Mouse (Mus musculus): Measurements from ENCODE around the gene Cyba. TPM values are rescaled to one million over a fixed set of nuclear protein-coding genes. Genes with fewer than 3 reads are reported as not detected.

The Cyba gene
- polyA plus RNA-seq (2014; fragmentation: Illumina TruSeq; extraction: RNeasy Lipid Tissue Mini Kit (QIAGEN cat#74804); ENCODE audit: low read depth, low replicate concordance) = not detected

GRCm38 (mm10) chr8:122432443-122433268 is at the start of gene Cyba:
TSS of gene Cyba (minus strand) at chr8:122432930.

DNA sequence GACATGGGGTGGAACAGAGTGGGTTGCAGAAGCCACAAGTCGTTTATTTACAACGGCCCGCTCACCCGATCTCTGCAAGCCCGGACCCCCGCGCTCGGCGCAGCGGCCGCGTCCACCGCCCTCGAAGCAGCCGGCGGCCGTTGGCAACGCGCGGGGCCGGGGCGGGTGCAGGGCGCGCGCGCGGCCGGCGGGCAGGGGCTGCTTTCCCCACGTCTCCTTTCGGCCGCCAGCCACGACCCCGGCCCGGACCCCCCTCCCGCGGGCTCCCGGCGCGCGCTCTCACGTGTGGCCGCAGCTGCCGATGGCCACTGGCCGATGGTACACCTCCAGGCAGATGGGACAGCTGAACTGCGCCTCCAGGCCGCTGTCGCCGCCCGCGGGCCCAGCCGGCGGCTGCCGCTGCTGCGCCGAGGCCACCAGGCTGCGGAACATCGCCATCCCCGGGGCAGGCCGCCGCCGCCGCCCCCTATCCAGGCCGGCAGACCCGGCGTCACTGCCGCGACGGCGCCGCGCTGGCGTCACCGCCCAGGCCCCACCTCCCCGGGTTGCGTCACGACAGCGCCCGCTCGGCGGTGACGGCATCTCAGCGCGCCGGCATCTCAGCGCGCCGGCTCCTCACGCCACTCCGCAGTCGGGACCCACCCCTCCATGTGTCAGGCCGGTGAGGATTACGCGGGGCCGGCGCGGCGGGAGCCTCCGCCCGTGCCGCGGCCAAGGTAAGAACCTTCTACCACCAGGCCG is 43.0 kb upstream of the Cyba start, which contains the start of the genes Rnf166 and Ctu2:
Rnf166 (minus strand) TSS at position 485 of the 741 bp plus-strand sequence.
Ctu2 (plus strand) TSS at position 564 of the 741 bp plus-strand sequence.

DNA sequence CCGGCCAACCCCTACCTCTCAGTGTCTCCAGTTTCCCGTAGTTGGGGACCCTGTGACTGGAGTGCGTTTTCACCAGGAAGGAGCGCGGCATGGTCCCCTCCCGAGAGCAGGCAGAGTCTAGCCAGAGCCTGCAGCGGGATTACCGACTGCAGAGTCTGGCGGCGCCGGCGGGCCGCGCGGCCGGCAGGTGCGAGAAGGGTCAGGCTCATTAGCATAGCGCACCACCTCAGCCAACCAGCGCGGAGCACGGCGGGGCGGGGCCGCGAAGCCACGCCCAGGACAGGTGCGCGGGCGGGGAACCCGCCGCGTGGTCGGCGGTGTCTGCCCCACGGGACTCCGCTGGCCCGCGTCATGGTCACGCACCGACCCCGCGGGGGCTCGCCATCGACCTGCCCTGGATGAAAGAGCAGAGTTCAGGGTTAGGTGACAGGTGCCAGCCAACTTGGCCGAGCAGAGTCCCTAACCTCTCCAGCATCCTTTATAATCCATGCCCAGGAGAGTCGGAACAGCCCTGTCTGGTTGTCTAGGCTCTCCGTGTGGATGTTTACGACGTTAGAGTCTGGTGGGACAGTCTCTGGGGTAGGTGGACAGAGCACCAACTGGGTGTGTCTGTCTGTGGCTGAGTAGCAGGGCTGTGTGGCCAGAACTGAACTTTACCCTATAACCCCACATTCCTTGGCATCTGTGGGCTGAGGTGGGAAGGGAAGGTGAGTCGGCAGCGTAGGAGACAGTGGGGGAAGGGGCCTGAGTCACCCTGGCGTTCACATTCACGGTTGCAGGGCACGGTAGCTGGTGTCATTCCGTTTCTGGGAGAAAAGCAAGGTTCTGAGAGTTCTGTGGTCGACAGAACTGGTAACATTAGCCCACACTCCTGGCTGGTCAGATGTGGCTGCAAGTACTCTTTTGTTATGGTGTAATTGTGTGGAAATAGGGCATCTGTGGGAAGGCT is 28.1 kb upstream of the Cyba start, which contains the start of gene Snai3:
Snai3 (minus strand) TSS at position 210 of the 949 bp plus-strand sequence.

DNA sequence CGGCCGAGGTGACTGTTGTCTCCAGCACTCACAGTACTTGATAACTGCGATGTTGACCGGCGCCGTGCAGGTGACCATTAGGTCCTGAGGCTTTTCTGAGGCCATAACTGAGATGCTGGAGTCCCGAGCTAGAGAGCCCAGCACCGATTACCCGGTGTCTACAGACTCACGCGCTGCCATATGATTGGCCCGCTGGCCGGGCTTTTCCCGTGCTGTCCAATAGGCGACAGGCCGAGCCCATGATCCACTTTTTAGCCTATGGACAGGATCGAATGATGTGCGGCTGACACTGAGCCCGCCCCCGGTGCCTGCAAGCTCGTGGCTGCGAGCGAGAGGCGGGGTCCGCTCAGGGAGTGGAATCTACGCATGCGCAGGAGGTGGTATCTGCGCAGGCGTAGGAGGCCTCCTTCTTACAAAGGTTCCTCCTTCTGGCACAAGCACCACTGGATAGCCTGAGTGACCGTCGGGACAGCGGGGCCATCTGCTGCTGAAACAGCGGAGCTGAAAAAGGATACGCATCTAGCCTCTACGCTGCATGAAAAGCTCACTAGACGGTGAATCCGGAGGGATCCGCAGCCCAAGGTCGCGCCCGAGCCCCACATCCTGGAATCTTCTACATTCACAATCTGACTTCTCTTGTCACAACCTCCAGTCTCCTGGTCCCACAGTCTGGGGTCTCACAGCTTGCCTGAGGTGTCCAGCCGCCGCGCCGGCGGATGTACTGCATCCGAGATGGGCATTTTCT is 10.7 kb upstream of the Cyba start, which contains the start of gene Mvd:
Mvd (minus strand) TSS at position 161 of the 745 bp plus-strand sequence.

GRCm38 (mm10) chr8:122421376-122422070 is 11.2 kb downstream of the Cyba start, which contains the start of gene Il17c:
TSS of gene Il17c (plus strand) at chr8:122422020.

DNA sequence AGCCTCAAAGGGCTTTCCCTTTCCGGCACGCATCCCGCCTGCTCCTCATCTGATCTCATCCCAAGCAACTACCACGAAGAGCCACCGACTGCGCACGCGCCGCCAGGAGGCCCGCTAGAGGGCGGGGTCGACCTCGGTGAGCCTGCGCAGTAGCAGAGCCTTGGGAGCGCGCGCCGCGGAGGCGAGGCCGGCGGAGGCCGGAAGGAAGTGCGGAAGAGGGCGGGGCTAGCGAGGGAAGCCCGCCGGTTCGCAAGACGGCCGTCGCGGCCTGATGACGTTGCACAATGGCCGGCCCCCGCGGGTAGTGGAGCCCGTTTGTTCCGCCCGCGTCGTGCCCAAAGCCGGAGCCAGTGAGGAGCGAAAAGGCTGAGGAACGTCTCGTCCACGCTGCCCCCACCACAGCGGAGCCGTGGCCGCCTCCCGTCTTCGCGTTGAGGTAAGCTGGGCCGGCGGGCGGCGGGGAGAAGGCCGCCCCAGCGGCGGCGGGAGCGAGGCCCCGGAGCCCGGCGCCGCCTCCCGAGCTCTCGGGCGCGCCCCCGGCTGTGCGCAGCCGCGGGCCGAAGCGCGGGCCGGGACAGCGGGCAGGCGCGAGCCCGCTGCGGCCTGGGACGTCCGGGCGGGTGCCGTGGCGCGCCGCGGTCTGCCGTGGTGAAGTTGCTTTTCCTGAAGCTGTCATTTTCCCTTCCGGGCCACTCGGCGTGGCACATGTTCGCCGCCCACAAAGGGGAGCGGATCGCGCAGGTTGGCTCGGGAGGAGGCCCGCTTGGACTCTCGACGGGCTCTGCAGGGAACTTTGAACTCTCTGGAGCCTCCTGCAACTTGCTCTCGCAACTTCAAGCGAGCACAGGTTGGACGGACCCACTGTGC is 56.1 kb downstream of the Cyba start, which contains the start of gene Zc3h18:
Zc3h18 (plus strand) TSS at position 245 of the 867 bp plus-strand sequence.

Other genes starting within 250 kb of the Cyba start
- gene Zfpm1, start 150.8 kb downstream of the Cyba start, polyA plus RNA-seq (2014; fragmentation: Illumina TruSeq; extraction: RNeasy Lipid Tissue Mini Kit (QIAGEN cat#74804); ENCODE audit: low read depth, low replicate concordance) = not detected
- gene Trhr2, start 72.2 kb downstream of the Cyba start, polyA plus RNA-seq (2014; fragmentation: Illumina TruSeq; extraction: RNeasy Lipid Tissue Mini Kit (QIAGEN cat#74804); ENCODE audit: low read depth, low replicate concordance) = not detected
- gene Zc3h18, start 56.3 kb downstream of the Cyba start, polyA plus RNA-seq (2014; fragmentation: Illumina TruSeq; extraction: RNeasy Lipid Tissue Mini Kit (QIAGEN cat#74804); ENCODE audit: low read depth, low replicate concordance) = 17.9 TPM
- not detected for gene Il17c, start 10.9 kb downstream of the Cyba start, polyA plus RNA-seq (2014; fragmentation: Illumina TruSeq; extraction: RNeasy Lipid Tissue Mini Kit (QIAGEN cat#74804); ENCODE audit: low read depth, low replicate concordance)
- gene Mvd, start 10.5 kb upstream of the Cyba start, polyA plus RNA-seq (2014; fragmentation: Illumina TruSeq; extraction: RNeasy Lipid Tissue Mini Kit (QIAGEN cat#74804); ENCODE audit: low read depth, low replicate concordance) = not detected
- not detected for gene Snai3, start 27.8 kb upstream of the Cyba start, polyA plus RNA-seq (2014; fragmentation: Illumina TruSeq; extraction: RNeasy Lipid Tissue Mini Kit (QIAGEN cat#74804); ENCODE audit: low read depth, low replicate concordance)
- 12.9 TPM for gene Rnf166, start 43.1 kb upstream of the Cyba start, polyA plus RNA-seq (2014; fragmentation: Illumina TruSeq; extraction: RNeasy Lipid Tissue Mini Kit (QIAGEN cat#74804); ENCODE audit: low read depth, low replicate concordance)
- 0.16 TPM for gene Ctu2, start 43.2 kb upstream of the Cyba start, polyA plus RNA-seq (2014; fragmentation: Illumina TruSeq; extraction: RNeasy Lipid Tissue Mini Kit (QIAGEN cat#74804); ENCODE audit: low read depth, low replicate concordance)
- gene Piezo1, start 118.4 kb upstream of the Cyba start, polyA plus RNA-seq (2014; fragmentation: Illumina TruSeq; extraction: RNeasy Lipid Tissue Mini Kit (QIAGEN cat#74804); ENCODE audit: low read depth, low replicate concordance) = 1.8 TPM
- 1.1 TPM for gene Cdt1, start 135.1 kb upstream of the Cyba start, polyA plus RNA-seq (2014; fragmentation: Illumina TruSeq; extraction: RNeasy Lipid Tissue Mini Kit (QIAGEN cat#74804); ENCODE audit: low read depth, low replicate concordance)
- not detected for gene Aprt, start 144.0 kb upstream of the Cyba start, polyA plus RNA-seq (2014; fragmentation: Illumina TruSeq; extraction: RNeasy Lipid Tissue Mini Kit (QIAGEN cat#74804); ENCODE audit: low read depth, low replicate concordance)
- gene Galns, start 178.5 kb upstream of the Cyba start, polyA plus RNA-seq (2014; fragmentation: Illumina TruSeq; extraction: RNeasy Lipid Tissue Mini Kit (QIAGEN cat#74804); ENCODE audit: low read depth, low replicate concordance) = 1.5 TPM
- 4.2 TPM for gene Trappc2l, start 178.7 kb upstream of the Cyba start, polyA plus RNA-seq (2014; fragmentation: Illumina TruSeq; extraction: RNeasy Lipid Tissue Mini Kit (QIAGEN cat#74804); ENCODE audit: low read depth, low replicate concordance)
- gene Pabpn1l, start 189.8 kb upstream of the Cyba start, polyA plus RNA-seq (2014; fragmentation: Illumina TruSeq; extraction: RNeasy Lipid Tissue Mini Kit (QIAGEN cat#74804); ENCODE audit: low read depth, low replicate concordance) = not detected

All from sigmoid colon, adult 10 weeks (tissue).